Mouse (Mus musculus) adrenal gland, postnatal 25 days (tissue): ENCODE data around the gene 3830403N18Rik. TPM values are rescaled to one million over a fixed set of nuclear protein-coding genes. Genes with fewer than 3 reads are reported as not detected.
"Not testable (repeated sequence)": the region's sequence is repeated elsewhere in the genome, so short reads cannot be mapped to it uniquely, and the experiment has no call there.

ENCODE experiments used
- DNase-seq: peaks from one replicate; pipeline ENCODE4 v3.0.0; 2021; ENCODE audit warnings: mixed read lengths
- long read RNA-seq: library from polyadenylated mRNA; stranded (forward); transcript quantifications from one replicate; pipeline ENCODE4 v2.0.0, GENCODE M21; 2021
- total RNA-seq: library from RNA; stranded (reverse); gene quantifications from 2 replicates; pipeline ENCODE4 v1.2.3, GENCODE M21; 2021

3830403N18Rik gene
- not detected in 2 replicates for total RNA-seq
- long read RNA-seq, result 0 reads

DNA sequence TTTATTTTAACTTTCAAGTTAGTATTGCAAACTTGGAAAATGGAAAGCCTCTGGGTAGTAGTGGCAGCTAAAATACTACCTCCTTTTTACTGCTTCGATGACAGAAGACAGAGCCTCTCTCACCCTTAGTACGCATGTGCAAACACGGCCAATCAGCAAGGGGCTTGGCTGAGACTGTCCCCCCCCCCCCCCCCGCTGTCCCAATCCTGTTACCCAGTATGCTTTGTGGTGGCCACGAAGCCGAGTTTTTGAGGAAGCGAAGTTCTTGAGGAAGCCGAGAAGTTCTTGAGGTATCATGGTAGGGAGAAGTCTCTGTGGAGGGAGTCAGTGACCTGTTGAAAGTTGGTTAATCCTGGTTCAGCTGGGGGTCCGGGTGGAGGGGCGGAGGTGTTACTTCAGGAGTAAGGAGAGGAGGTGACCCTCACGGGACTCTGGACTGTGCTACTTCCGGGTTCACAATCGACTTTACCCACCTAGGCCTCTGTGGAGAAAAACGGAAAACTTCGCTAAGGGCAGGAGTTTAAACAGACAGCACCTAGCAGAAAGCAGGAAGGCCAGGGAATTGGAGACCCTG, at the start of gene 3830403N18Rik:
Gene 3830403N18Rik, plus strand, starts transcription at position 237 of the 574 bp plus-strand sequence.
- not testable (repeated sequence) for DNase-seq

GRCm38 (mm10) chrX:56151396-56151795, 15.0 kb downstream of the 3830403N18Rik start:
- DNase-seq, result no peak

DNA sequence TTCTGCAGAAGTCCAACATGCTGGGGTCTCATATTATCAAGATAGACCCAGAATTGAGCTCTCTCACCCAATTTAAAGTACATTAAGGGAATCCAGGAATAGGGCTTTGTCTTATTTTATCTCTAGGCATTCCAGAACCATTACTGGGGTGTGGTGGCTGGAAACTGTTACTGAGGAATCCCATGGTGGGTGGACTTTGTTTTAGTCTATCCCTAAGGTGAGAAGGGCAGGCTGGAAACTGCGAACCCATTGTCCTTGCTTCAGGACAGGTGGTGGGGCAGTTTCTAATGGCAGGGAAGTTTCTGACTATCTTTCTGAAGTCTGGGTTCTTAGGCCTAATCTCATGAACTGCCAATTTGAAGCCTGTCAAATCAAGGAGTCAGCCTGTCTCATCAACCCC, 50.1 kb downstream of the 3830403N18Rik start:
- not testable (repeated sequence) for DNase-seq

Other genes with a start within 250 kb of the 3830403N18Rik start
- gene Gm773, start 76.3 kb downstream of the 3830403N18Rik start, total RNA-seq, result not detected in 2 replicates
- gene Zfp449, start 209.8 kb downstream of the 3830403N18Rik start, total RNA-seq, result 4.0 and 4.4 TPM in 2 replicates
- gene Smim10l2a, start 238.0 kb downstream of the 3830403N18Rik start, total RNA-seq, result 0.38 and 1.0 TPM in 2 replicates